Mouse (Mus musculus): ENCODE results near the gene Hist2h2aa1. TPM values are rescaled to one million over a fixed set of nuclear protein-coding genes. Genes with fewer than 3 reads are reported as not detected.

Hist2h2aa1 gene
- polyA plus RNA-seq, 1 experiment from 2014 or later: 19.9 TPM

DNA sequence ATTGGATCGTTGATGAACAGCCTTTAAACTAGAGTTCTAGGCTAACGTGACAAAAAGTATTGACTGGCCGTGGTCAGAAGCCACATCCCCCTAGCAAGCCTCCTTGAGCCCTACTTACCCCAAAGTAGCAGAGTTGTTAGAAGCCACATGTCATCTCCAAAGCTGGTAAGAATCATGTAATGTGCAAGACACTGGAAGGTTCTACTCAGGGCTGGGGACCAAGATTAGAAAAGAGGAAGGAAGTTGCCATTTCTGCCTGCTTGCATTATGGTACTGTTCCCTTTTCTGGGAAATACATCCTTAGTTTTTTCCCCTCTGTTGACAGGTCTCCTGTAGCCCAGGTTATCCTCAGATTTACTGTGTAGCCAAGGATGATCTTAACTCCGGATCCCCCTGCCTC is 48.5 kb downstream of the Hist2h2aa1 start, which contains the start of gene Fcgr1:
Gene Fcgr1, minus strand, starts transcription at position 183 of the 400 bp plus-strand sequence.
- Histone ChIP-seq H3K27ac (no peak within 1 kb of the TSS), H3K9me3 (no peaks in the 10 kb centered on the region; the same call in 1 of the 2 replicates), H3K4me3 (no peak within 1 kb of the TSS), H3K36me3 (no peaks in the 10 kb centered on the region), H3K9ac (no peak within 1 kb of the TSS), H3K4me1 (no peaks in the 10 kb centered on the region), H3K4me2 (replicated peaks) (no peak within 1 kb of the TSS), H3K27me3 (no peaks in the 10 kb centered on the region)
- ATAC-seq (ENCODE audit: insufficient number of reproducible peaks, insufficient read depth, low FRiP score, low TSS enrichment): no peak
- WGBS: 87% methylated on average over 4 of the region's 4 CpGs

Small RNAs within 50 kb of the gene (microRNA-seq; reads per million reads assigned to microRNA genes)
- gene Gm44492 (not detected), gene Gm47311 (not detected), gene Gm47313 (not detected)

Other genes starting within 250 kb of the Hist2h2aa1 start
- 71.9 and 85.9 TPM in 2 replicates for gene Plekho1, start 249.5 kb upstream of the Hist2h2aa1 start, polyA plus RNA-seq (2016; fragmentation: Nextera tagmentation; extraction: Ambion mirVana)
- 43.3 and 43.6 TPM in 2 replicates for gene Vps45, start 187.0 kb upstream of the Hist2h2aa1 start, polyA plus RNA-seq (2016; fragmentation: Nextera tagmentation; extraction: Ambion mirVana)
- gene Otud7b, start 141.0 kb upstream of the Hist2h2aa1 start, polyA plus RNA-seq (2016; fragmentation: Nextera tagmentation; extraction: Ambion mirVana): 20.2 and 20.6 TPM in 2 replicates
- 37.1 and 39.5 TPM in 2 replicates for gene Mtmr11, start 83.5 kb upstream of the Hist2h2aa1 start, polyA plus RNA-seq (2016; fragmentation: Nextera tagmentation; extraction: Ambion mirVana)
- 181 and 190 TPM in 2 replicates for gene Sf3b4, start 73.2 kb upstream of the Hist2h2aa1 start, polyA plus RNA-seq (2016; fragmentation: Nextera tagmentation; extraction: Ambion mirVana)
- gene Sv2a, start 64.3 kb upstream of the Hist2h2aa1 start, polyA plus RNA-seq (2016; fragmentation: Nextera tagmentation; extraction: Ambion mirVana): 8.6 and 9.2 TPM in 2 replicates
- 52.6 and 53.3 TPM in 2 replicates for gene Bola1, start 25.8 kb upstream of the Hist2h2aa1 start, polyA plus RNA-seq (2016; fragmentation: Nextera tagmentation; extraction: Ambion mirVana)
- 1.5 and 1.6 TPM in 2 replicates for gene Hist2h2ab, start 25.6 kb upstream of the Hist2h2aa1 start, polyA plus RNA-seq (2016; fragmentation: Nextera tagmentation; extraction: Ambion mirVana)
- gene Hist2h2ac, start 24.6 kb upstream of the Hist2h2aa1 start, polyA plus RNA-seq (2016; fragmentation: Nextera tagmentation; extraction: Ambion mirVana): 12.2 and 12.5 TPM in 2 replicates
- gene Hist2h2be, start 24.4 kb upstream of the Hist2h2aa1 start, polyA plus RNA-seq (2016; fragmentation: Nextera tagmentation; extraction: Ambion mirVana): 10.6 and 11.7 TPM in 2 replicates
- 7.1 and 8.2 TPM in 2 replicates for gene Hist2h3c2, start 6.4 kb upstream of the Hist2h2aa1 start, polyA plus RNA-seq (2016; fragmentation: Nextera tagmentation; extraction: Ambion mirVana)
- gene Hist2h2aa2, start 5.2 kb upstream of the Hist2h2aa1 start, polyA plus RNA-seq (2016; fragmentation: Nextera tagmentation; extraction: Ambion mirVana): 45.4 and 60.5 TPM in 2 replicates
- 0.83 TPM in 1 of 2 replicates, not detected in the other for gene Hist2h3c1, start 1.2 kb downstream of the Hist2h2aa1 start, polyA plus RNA-seq (2016; fragmentation: Nextera tagmentation; extraction: Ambion mirVana)
- 13.6 and 17.2 TPM in 2 replicates for gene Hist2h4, start 17.8 kb downstream of the Hist2h2aa1 start, polyA plus RNA-seq (2016; fragmentation: Nextera tagmentation; extraction: Ambion mirVana)
- 92.4 and 92.9 TPM in 2 replicates for gene Hist2h3b, start 23.2 kb downstream of the Hist2h2aa1 start, polyA plus RNA-seq (2016; fragmentation: Nextera tagmentation; extraction: Ambion mirVana)
- 22.1 and 22.4 TPM in 2 replicates for gene Hist2h2bb, start 24.3 kb downstream of the Hist2h2aa1 start, polyA plus RNA-seq (2016; fragmentation: Nextera tagmentation; extraction: Ambion mirVana)
- 0.84 and 1.6 TPM in 2 replicates for gene Fcgr1, start 48.5 kb downstream of the Hist2h2aa1 start, polyA plus RNA-seq (2016; fragmentation: Nextera tagmentation; extraction: Ambion mirVana)
- gene BC107364, start 206.8 kb downstream of the Hist2h2aa1 start, polyA plus RNA-seq (2016; fragmentation: Nextera tagmentation; extraction: Ambion mirVana): 0.26 TPM in 1 of 2 replicates, not detected in the other